Mouse (Mus musculus): ENCODE data around the gene Paox.

Paox gene

GRCm38 (mm10) chr7:140115583-140116328 lies at the start of gene Paox:
TSS of gene Paox (plus strand) at chr7:140115799.
- peak; percentile 86 for DNase-seq

- no peak for DNase-seq
Observed at GRCm38 (mm10) chr7:140067397-140067796, 48.2 kb upstream of the Paox start.

DNA sequence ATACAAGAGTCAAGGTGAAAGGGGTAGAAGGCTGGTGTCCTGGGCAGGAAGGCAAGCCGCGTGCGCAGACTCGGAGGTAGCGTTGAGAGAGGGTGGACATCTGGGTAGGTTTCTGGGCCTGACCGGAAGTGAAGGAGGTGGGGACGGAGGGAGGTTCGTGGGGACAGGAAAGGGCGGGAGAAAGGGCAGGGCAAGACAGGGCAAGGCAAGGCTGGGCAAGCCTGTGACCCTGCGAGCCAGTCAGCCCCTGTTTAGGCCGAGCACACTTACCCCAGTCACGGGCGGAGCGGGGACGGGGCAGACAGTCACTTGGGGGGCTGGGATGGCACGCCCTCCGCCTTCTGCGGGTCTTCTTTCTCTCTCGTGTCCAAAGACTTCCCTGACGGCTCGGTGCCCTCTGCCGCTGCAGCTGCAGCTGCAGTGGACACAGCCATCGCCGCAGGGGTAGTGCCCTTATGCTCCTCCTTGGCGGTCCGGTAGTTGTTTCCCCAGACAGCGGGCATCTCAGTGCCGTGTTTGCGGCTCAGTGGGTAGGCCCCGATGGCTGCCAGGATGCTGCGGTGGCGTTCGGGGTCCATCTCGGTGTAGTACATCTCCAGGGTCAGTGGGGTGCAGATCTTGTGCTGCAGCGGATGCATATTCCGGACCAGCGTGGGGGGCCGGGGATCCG lies 45.4 kb upstream of the Paox start:
- no peak for DNase-seq

- DNase-seq = no peak
Observed at GRCm38 (mm10) chr7:140077698-140078097, 37.9 kb upstream of the Paox start.

DNA sequence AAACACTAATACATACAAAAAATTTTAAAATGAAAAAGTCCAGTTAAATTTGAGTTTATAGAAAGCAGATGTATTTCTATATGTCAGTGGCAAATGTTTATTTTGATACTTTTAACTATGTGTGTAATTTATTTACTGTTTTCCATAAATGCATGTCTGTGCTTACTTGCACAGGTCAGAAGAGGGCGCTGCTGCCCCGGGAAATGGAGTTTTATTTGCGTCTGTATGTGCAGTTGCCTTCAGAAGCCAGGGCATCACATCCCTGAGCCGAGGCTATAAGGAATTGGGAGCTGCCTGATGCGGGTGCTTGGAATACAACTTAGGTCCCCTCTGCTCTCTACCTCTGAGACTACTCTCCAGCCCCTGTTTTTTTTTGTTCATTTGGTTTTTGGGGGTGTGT lies 36.9 kb upstream of the Paox start:
- DNase-seq = peak; percentile 62

GRCm38 (mm10) chr7:140080503-140081156 lies 35.0 kb upstream of the Paox start:
- peak; percentile 58 for DNase-seq

DNA sequence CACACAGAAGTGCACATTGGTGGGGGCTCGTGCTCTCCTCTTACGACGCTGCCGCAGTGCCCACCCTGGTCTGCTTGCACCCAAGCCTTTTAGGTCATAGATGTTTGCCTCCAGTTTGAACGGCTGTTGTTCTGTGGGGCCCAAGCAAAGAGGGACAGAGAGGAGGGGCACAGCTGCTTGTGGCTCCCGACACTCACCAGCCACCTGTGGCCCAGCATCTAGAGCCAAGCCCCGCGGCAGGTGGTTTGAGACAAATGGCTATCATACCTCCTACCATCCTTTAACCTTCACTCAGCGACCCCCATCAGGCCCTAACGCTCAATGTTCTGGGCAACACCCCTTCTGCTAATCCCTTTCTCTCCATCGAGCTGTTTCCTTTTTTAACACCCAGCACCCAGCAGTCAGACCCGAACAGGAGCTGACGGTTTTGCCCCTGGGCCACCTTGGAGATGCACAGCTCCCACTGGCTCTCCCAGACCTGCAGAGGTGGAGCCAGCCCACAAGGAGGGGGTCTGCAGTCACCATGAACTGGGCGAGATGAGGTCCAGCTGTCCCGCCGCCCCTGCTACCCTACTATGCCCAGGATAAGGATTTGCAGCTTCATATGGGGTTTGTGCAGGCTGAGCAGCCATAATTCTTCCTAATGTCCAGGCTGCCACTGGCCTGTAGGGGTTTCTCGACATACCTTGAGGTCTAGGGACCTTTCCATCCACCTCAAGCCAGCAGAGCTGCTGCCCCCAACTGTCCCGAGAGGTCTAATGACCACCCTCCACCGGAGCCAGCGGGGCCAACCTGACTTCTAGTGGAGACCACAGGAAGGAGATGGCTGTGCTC lies 34.0 kb upstream of the Paox start:
- DNase-seq = no peak

GRCm38 (mm10) chr7:140082242-140082678 lies 33.3 kb upstream of the Paox start, which contains the start of gene Caly:
TSS of gene Caly (minus strand) at chr7:140082548.
- no peak for DNase-seq

GRCm38 (mm10) chr7:140090601-140091000 lies 25.0 kb upstream of the Paox start:
- DNase-seq = no peak

GRCm38 (mm10) chr7:140092924-140093528 lies 22.6 kb upstream of the Paox start, which contains the start of gene Prap1:
TSS of gene Prap1 (plus strand) at chr7:140093395.
- no peak for DNase-seq

DNA sequence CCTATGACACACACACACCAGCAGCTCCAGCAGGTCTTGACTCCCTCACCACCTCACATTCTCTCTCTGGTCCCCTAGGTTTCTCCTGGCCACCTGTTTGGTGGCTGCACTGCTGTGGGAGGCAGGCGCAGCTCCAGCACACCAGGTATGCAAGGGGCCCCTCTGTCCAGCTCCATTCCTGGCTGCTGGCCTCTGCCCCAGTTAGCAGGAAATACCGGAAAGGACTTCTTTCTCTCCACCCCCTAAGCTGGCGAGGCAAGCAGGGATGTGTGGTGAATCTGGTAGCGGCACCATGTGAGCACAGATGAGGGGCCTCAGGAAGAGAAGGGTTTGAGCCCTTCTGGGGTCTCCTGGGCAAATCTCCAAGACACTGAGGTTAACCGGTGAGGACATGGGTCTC lies 20.6 kb upstream of the Paox start:
- DNase-seq = no peak

GRCm38 (mm10) chr7:140095556-140095955 lies 20.0 kb upstream of the Paox start:
- peak; percentile 91 for DNase-seq

GRCm38 (mm10) chr7:140096055-140096454 lies 19.5 kb upstream of the Paox start:
- DNase-seq = no peak

DNA sequence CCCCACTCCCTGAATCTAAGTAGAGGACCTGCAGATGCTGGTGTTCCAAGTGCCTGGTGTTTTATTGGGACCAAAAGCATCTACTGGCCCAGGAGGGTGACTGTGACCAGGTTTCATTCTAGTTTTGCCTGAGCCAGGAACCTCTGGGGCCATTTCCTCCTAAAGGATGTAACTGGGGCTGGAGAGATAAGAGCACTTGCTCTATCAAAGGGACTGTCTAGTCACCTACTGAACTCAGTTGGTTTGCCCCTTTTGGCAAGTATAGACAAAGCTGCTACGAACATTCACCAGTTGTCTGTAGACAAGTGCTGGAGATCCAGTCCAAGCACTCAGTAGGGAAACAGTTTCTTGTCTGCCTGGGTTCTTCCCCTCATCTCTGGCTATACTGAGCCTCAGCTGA lies 17.1 kb upstream of the Paox start:
- DNase-seq = no peak

DNA sequence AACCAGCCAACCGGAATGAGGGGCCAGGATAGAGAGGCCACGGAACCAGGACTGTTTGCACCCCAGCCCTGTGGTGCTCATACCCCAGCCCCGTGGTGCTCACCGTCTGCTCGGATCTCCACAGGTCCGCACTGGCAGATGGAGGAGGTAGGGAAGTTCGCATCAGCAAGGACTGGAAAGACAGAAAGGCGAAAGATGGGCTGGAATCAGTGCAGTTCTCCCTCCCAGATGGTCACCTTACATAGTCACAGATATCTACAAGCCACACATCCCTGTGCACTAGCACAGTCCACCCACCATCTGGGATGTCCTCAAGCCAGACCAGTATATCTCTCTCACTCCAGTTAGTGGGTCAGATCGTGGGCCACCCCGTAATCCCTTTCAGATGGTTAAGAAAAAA lies 14.1 kb upstream of the Paox start:
- no peak for DNase-seq

DNA sequence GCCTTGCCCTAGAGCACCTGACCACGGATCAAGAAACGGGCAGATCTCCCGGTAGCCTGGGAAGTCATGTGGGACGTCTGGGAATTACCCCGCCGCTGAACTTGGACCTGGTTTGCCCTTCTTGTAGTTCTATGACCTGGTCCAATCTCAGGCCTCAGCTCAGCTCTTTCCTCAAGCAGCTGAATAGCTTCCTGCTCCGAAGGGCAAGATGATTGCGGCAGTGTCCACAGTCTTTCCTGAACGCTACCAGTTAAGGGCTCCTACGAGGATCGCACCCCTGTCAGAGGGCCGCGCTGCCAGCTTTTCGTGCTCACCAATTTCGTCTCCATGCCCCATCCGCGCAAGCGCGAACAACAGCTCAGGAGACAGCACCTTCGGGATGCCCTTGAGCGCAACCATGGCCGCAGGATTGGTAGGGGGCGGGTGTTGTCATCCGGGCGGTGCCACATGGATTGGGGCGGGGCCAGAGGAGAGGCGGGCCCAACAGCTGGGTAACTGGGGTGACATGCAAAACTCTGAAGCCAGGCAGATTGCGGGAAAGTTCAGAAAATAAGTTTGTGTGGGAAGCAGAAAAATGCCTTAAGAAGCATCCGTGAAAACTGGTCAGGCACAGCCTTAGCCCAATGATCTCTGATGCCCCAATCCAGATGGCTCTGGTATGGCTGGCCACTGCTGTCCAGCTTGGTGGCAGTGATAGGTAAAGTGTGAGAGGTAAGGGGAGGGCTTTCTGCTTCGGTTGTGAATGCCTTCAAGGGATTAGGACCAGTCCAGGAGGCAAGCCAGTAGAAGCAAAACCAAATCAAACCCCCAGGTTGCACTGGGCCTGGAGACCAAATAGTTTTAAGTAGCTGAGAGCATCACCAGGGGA lies 13.4 kb upstream of the Paox start, which contains the start of gene Fuom:
Fuom (minus strand) TSS at position 449 of the 868 bp plus-strand sequence.
- peak; percentile 95 for DNase-seq

DNA sequence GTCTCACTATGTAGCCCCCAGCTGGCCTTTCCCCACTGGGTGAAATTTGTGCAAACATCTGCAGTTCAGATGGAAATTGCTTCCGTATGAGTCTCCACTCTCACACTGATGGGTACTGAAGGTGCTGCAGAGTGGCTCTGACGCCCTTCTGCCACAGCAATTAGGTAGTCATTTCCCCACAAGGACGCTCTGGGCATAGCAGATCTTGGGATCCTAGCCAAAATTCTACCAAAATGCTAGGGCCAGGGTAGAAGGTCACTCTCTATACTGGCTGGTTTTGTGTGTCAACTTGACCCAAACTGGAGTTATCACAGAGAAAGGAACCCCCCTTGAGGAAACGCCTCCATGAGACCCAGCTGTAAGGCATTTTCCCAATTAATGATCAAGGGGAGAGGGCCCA lies 11.6 kb upstream of the Paox start:
- DNase-seq = no peak

- DNase-seq = no peak
Observed at GRCm38 (mm10) chr7:140111943-140112342, 3.7 kb upstream of the Paox start.

DNA sequence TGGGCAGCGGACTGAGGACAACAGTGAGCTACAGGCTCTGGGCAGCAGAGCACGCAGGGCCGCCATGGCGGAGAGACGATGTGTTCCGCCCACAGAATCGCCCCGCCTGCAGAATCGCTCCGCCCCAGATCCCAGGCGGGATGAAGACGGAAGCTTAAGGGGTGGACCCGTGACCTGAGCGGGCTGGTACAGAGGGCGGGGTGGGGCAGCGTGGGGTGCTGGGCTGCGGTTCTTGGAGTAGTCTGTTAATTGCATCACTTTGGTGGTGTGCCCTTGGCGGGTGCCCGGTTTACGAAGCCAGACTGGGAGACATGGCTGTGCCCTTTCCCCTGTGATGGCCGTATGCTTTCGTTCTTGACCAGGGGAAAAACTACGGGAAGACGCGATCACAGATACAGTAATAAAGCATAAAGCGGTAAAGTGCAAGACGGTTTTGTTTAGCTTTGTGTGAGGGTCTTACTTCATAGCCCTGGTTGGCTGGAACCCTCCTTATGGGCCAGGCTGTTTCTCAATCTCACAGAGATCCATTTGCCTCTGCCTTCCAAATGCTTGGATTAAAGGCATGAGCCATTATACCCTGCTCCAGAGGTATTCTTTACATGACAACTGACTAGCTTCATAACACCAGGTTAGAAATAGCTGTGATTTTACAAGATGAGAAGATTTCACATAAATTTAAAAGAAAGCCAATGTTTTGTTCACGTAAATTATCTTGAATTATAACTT lies 893 bp downstream of the Paox start, which contains the start of gene Echs1:
Echs1 (minus strand) TSS at position 148 of the 726 bp plus-strand sequence.
- peak; percentile 93 for DNase-seq

DNA sequence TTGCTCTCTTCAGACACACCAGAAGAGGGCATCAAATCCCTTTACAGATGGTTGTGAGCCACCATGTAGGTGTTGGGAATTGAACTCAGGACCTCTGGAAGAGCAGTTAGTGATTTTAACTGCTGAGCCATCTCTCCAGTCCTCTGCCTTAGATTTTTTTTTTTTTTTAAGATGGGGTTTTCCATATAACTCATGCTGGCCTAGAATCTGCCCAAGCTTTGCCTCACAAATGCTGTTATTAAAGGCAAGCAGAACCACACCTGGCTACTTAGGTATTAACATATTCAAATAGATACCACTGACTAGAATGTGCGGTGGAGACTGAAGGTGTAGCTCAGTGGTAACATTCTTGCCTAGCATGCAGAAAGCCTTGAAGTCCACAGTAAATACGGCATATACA lies 4.9 kb downstream of the Paox start:
- DNase-seq = no peak
